Mouse (Mus musculus) heart, adult 2 months (tissue): ENCODE results near the gene Pcdh7.

Experiments
- CTCF ChIP-seq: fragments of 200-600 bp; IDR thresholded peaks from 2 replicates; pipeline ENCODE4 v1.8.1; 2022; ENCODE audit warnings: antibody characterized with exemption, mild to moderate bottlenecking, moderate library complexity
- EP300 ChIP-seq: fragments of 200-500 bp; IDR thresholded peaks from 2 replicates; pipeline ENCODE4 v1.6.1; 2011; ENCODE audit warnings: low read depth, low read length, control low read depth; ENCODE audit not compliant: insufficient read depth

- TF ChIP-seq CTCF (no peak), EP300 (no peak)
Measured at GRCm38 (mm10) chr5:57767346-57767745, 49.6 kb downstream of the Pcdh7 start.
